Mouse (Mus musculus): Measurements from ENCODE around the gene Smu1. TPM values are rescaled to one million over a fixed set of nuclear protein-coding genes. Genes with fewer than 3 reads are reported as not detected.

Gene Smu1
- total and polyA plus RNA-seq, 3 experiments, result 93.4 to 183 (median 118) TPM

GRCm38 (mm10) chr4:40703710-40704275, 53.9 kb downstream of the Smu1 start:
- peak overlapping the region; percentile 72 to 95 (median 73) for H3K4me3 ChIP-seq (replicated peaks in 1 of 3; ENCODE audit: low read depth in 2 of 3, low read length in 2 of 3, poor library complexity in 1 of 3)
- peak overlapping the region; percentile 99 for H3K9ac ChIP-seq (ENCODE audit: insufficient read depth, low read depth)
- dilution Hi-C loops (cut with MboI; ENCODE audit: extremely low pct_ligation_motif_present, extremely low pct_unique_long_range_greater_than_20kb, low sequenced_read_pairs), result no loop called here
- H3K27ac ChIP-seq (ENCODE audit: insufficient read depth, low read depth), result 0 out of 2 replicates have a peak overlapping the region, but pooled peaks have one; percentile 41
- H3K4me2 ChIP-seq (ENCODE audit: insufficient read depth, low read depth, poor library complexity, severe bottlenecking), result peak overlapping the region; percentile 94
- peaks cover 0 to 14% of the 10 kb centered on the region in 2 experiments for H3K36me3 ChIP-seq (replicated peaks in 1 of 2; ENCODE audit: control insufficient read depth in 1 of 2, insufficient read depth in 1 of 2, low read length in 1 of 2)
- DNase-seq (ENCODE audit: extremely low read depth), result no peak
- TF ChIP-seq POLR2A (IDR thresholded peaks at IDR 0.05; ENCODE audit: low read depth, low read length), result no peak
- no peak; the same call in 1 of the 2 replicates for TF ChIP-seq CHD1 (IDR thresholded peaks at IDR 0.05; ENCODE audit: low read depth, low read length)
- no peak for TF ChIP-seq IRF4 (IDR thresholded peaks at IDR 0.05; ENCODE audit: low read depth, low read length)
- TF ChIP-seq SIN3A (IDR thresholded peaks at IDR 0.05; ENCODE audit: low read length), result no peak
- no peak for TF ChIP-seq JUN (IDR thresholded peaks at IDR 0.05; ENCODE audit: insufficient read depth, low read depth, low read length)
- TF ChIP-seq JUND (conservative IDR thresholded peaks at IDR 0.05; ENCODE audit: low read depth, low read length), result no peak
- TF ChIP-seq CTCF (conservative IDR thresholded peaks at IDR 0.05 in 1 of 2, IDR thresholded peaks at IDR 0.05 in 1 of 2; ENCODE audit: low read depth in 2 of 2, low read length in 2 of 2), result no peak
- TF ChIP-seq POLR2AphosphoS2 (IDR thresholded peaks at IDR 0.05; ENCODE audit: low read depth, low read length), result no peak
- no peak for TF ChIP-seq ELF1 (IDR thresholded peaks at IDR 0.05; ENCODE audit: low read depth, low read length)
- H3K79me2 ChIP-seq (replicated peaks; ENCODE audit: control insufficient read depth, extremely low read depth, insufficient read depth, poor library complexity, severe bottlenecking), result peaks cover 6% of the 10 kb centered on the region
- H3K9me3 ChIP-seq (replicated peaks; ENCODE audit: low read length), result no peaks in the 10 kb centered on the region
- H3K27me3 ChIP-seq (replicated peaks), result no peaks in the 10 kb centered on the region
- in situ Hi-C loops (cut with MboI; ENCODE audit: low pct_ligation_motif_present, low pct_unique_long_range_greater_than_20kb, low sequenced_read_pairs), result no loop called here
- peaks cover 13 to 21% of the 10 kb centered on the region in 2 experiments for H3K4me1 ChIP-seq (ENCODE audit: control insufficient read depth in 1 of 2, insufficient read depth in 2 of 2)

DNA sequence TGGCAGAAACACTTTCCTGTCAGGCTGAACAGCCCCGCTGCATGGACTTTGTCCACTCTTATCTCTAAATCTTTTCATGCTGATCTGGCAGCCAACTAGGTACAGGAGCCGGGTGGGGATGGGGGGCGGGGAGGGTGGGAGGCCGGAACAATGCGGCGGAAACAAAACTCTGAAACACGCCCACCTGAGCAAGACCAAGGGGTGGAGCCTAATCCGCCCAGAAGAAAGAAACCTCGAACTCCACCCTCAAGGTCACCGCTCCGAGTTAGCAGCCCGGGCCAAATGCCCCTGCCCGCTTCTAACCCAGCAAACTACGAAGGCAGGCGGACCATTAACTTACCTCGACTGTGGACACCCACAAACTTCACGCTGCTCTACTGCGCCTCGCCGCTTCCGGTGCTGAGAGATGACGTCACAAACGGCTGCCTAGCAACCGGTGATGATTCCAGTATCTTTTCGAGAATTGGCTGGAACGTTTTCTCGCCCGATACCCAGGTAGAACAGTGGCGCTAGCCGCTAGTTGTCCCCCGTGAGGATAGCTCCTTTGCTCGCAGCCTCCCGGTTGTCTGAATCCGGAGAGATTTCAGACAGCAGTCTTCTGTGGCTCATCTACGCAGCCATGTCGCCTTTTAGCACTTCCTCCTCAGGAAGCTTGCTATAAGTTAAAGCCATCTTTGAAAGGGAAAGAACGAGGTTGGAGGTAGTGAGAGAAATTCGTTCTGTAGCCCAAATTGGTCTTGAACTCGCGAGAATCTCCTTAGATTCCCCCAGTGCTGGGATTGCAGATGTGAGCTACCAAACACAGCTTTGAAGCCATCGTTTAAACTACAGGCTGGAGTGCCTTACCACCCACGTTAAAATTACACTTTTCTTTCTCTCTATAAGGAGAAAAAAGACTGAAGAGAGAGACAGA, 54.7 kb downstream of the Smu1 start, which contains the start of gene Aptx:
Gene Aptx, minus strand, starts transcription at position 398 of the 913 bp plus-strand sequence.
- Histone ChIP-seq H3K36me3 (replicated peaks in 1 of 2; ENCODE audit: control insufficient read depth in 1 of 2, insufficient read depth in 1 of 2, low read length in 1 of 2) (peaks cover 0 to 16% of the 10 kb centered on the region in 2 experiments), H3K27ac (ENCODE audit: insufficient read depth, low read depth) (peak within 1 kb of the TSS; percentile 94), H3K4me1 (ENCODE audit: control insufficient read depth in 1 of 2, insufficient read depth in 2 of 2) (peaks cover 13 to 21% of the 10 kb centered on the region in 2 experiments), H3K4me2 (ENCODE audit: insufficient read depth, low read depth, poor library complexity, severe bottlenecking) (peak within 1 kb of the TSS; percentile 94), H3K27me3 (replicated peaks) (no peaks in the 10 kb centered on the region), H3K4me3 (replicated peaks in 1 of 3; ENCODE audit: low read depth in 2 of 3, low read length in 2 of 3, poor library complexity in 1 of 3) (peak within 1 kb of the TSS; percentile 72 to 95 (median 73)), H3K9ac (ENCODE audit: insufficient read depth, low read depth) (peak within 1 kb of the TSS; percentile 99), H3K9me3 (replicated peaks; ENCODE audit: low read length) (no peaks in the 10 kb centered on the region), H3K79me2 (replicated peaks; ENCODE audit: control insufficient read depth, extremely low read depth, insufficient read depth, poor library complexity, severe bottlenecking) (peaks cover 6% of the 10 kb centered on the region)
- in situ Hi-C loops (cut with MboI; ENCODE audit: low pct_ligation_motif_present, low pct_unique_long_range_greater_than_20kb, low sequenced_read_pairs) (no loop called here), dilution Hi-C loops (cut with MboI; ENCODE audit: extremely low pct_ligation_motif_present, extremely low pct_unique_long_range_greater_than_20kb, low sequenced_read_pairs) (no loop called here)
- DNase-seq (ENCODE audit: extremely low read depth), result peak; percentile 97
- TF ChIP-seq ZKSCAN1 (IDR thresholded peaks at IDR 0.05; ENCODE audit: borderline replicate concordance, low read depth, low read length) (no peak), E2F4 (IDR thresholded peaks at IDR 0.05; ENCODE audit: insufficient replicate concordance, low read depth, low read length) (peak; percentile 17; the same call in 1 of the 2 replicates), SMC3 (IDR thresholded peaks at IDR 0.05; ENCODE audit: low read depth, low read length) (no peak), NRF1 (IDR thresholded peaks at IDR 0.05; ENCODE audit: low read depth, low read length) (peak; percentile 50), JUND (conservative IDR thresholded peaks at IDR 0.05; ENCODE audit: low read depth, low read length) (peak; percentile 45; the same call in 1 of the 2 replicates), RAD21 (IDR thresholded peaks at IDR 0.05; ENCODE audit: low read depth, low read length) (no peak; the same call in 1 of the 2 replicates), USF1 (IDR thresholded peaks at IDR 0.05; ENCODE audit: low read depth, low read length) (no peak), MAFK (IDR thresholded peaks at IDR 0.05; ENCODE audit: insufficient replicate concordance, low read length) (no peak), HCFC1 (IDR thresholded peaks at IDR 0.05; ENCODE audit: low read depth, low read length) (peak; percentile 92), IRF4 (IDR thresholded peaks at IDR 0.05; ENCODE audit: low read depth, low read length) (peak; percentile 68), ZC3H11A (IDR thresholded peaks at IDR 0.05; ENCODE audit: low read depth, low read length) (no peak), CHD2 (IDR thresholded peaks at IDR 0.05; ENCODE audit: low read length) (peak; percentile 98), GABPA (IDR thresholded peaks at IDR 0.05; ENCODE audit: insufficient replicate concordance, low read depth, low read length) (peak; percentile 33; the same call in 1 of the 2 replicates), KAT2A (IDR thresholded peaks at IDR 0.05; ENCODE audit: insufficient replicate concordance, low read length) (0 out of 2 replicates have a peak, but pooled peaks have one; percentile 69), MAX (IDR thresholded peaks at IDR 0.05; ENCODE audit: low read length) (no peak; the same call in none of the 2 replicates), RCOR1 (conservative IDR thresholded peaks at IDR 0.05; ENCODE audit: low read depth, low read length) (no peak), TCF12 (IDR thresholded peaks at IDR 0.05; ENCODE audit: low read depth, low read length) (peak; percentile 74), MAZ (IDR thresholded peaks at IDR 0.05; ENCODE audit: low read depth, low read length) (no peak), CTCF (conservative IDR thresholded peaks at IDR 0.05 in 1 of 2, IDR thresholded peaks at IDR 0.05 in 1 of 2; ENCODE audit: low read depth in 2 of 2, low read length in 2 of 2) (peak in 1 of 2 experiments; percentile 39; a peak in 2 of 4 replicates), USF2 (conservative IDR thresholded peaks at IDR 0.05; ENCODE audit: low read depth, low read length) (no peak), ZMIZ1 (IDR thresholded peaks at IDR 0.05; ENCODE audit: low read depth, low read length) (peak; percentile 93), ETS1 (conservative IDR thresholded peaks at IDR 0.05; ENCODE audit: low read depth, low read length) (peak; percentile 62)
